Mouse (Mus musculus): ENCODE results near the gene Rpgr.

The Rpgr gene

GRCm38 (mm10) chrX:10216410-10216949 is at the start of gene Rpgr:
Gene Rpgr, minus strand, starts transcription at chrX:10216920.
- in situ Hi-C loops (cut with MboI, MseI): no loop called here

DNA sequence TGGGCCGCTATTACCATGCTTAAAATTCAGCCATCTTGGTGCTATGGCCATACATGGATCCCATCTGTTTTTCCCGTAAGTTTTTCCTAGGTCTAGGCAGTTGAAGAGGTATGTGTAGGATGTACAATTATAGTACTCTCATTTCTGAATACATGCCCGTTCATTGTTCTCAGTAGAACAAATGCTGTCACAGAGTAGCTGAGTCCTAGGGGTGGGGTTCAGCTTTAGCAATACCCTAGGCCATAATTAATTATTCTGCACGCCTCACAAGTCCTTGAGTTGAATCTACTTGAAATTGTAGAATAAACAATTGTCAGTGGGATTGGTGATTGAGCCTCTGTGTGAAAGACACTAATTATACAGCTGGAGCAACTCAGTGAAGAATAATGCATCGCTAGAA is 41.5 kb upstream of the Rpgr start:
- in situ Hi-C loops (cut with MboI, MseI): no loop called here

DNA sequence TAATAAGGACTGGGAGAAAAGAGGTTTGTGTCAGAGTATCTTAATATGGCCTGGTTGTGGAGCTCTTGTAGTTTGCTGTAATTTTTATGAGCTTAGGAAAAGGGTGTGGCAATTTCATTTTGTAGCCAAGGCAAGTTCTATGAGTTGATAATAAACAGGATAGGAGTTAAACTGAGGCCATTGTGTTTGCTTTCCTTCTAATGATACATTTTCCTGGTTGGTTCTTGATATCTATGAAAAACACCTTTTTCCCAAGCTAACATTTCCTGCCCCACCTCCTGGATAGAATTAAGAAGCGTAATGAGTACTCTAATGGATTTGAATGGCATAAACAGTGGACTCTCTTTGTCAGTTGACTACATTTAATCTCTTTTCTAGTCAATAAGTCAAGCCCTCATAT is 41.1 kb upstream of the Rpgr start:
- in situ Hi-C loops (cut with MboI, MseI): no loop called here

GRCm38 (mm10) chrX:10251852-10252504 is 35.3 kb upstream of the Rpgr start, which contains the start of gene Otc:
Gene Otc, plus strand, starts transcription at chrX:10252305.
- in situ Hi-C loops (cut with MboI, MseI): no loop called here

GRCm38 (mm10) chrX:10251357-10251756 is 34.6 kb upstream of the Rpgr start:
- in situ Hi-C loops (cut with MboI, MseI): no loop called here

- in situ Hi-C loops (cut with MboI, MseI): no loop called here
Measured at GRCm38 (mm10) chrX:10243916-10244315, 27.2 kb upstream of the Rpgr start.

- in situ Hi-C loops (cut with MboI, MseI): no loop called here
Measured at GRCm38 (mm10) chrX:10239515-10239914, 22.8 kb upstream of the Rpgr start.

GRCm38 (mm10) chrX:10234617-10235016 is 17.9 kb upstream of the Rpgr start:
- in situ Hi-C loops (cut with MboI, MseI): no loop called here

DNA sequence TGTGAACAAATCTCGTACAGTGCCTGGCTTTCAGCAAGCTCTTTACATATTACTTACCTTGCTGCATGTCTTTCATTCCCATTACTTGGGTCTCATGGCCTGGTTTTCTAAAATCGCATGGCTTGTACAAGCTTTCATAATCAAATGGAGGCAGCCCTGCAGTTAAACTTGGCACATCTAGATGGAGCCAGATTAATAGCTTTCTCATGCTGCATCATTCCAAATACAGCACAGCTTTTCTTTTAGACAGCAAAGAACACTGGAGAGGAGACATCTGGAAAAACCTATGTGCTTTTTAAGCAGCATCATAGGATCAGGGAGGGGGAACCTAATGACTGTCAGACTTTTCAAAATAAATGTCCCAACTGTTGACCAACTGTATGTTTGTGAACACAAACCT is 16.3 kb upstream of the Rpgr start:
- in situ Hi-C loops (cut with MboI, MseI): no loop called here

DNA sequence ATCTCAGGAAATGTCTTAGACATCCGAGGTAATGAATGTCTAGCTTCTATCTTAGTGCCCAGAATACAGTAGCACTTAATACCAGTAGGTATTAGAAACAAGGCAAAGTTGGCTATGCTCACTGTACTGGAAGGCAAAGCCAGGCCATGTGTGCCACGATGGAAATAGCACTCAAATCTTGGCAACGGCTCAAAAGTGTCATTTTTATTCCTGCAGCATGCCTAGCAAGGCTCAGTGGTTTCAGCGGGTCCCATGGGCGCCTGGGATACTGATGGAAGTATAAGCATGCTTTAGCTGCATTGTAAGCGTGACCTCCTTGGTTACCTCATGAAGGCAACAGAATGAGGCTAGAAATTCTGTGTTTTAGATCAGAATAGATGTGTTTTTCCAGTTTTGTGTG is 2.6 kb upstream of the Rpgr start:
- in situ Hi-C loops (cut with MboI, MseI): no loop called here

DNA sequence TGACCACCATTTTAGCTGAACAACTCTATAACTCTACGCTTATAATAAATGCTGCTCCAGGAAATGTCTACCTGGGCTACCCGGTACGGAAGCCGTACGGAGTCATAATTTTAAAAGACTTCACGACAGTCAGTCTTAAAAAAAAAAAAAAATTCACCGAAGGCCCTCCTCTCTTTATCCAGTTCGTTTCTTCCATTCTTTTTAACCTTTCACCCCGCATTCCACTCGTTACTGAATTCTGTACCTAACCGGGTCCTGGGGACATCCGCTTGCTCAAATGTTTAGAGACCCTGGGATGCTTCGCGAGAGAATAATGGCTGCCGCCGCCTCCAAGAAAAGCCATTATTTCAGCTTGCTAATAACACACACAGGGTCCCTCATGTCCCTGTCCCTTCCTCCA is 748 bp downstream of the Rpgr start:
- in situ Hi-C loops (cut with MboI, MseI): no loop called here

DNA sequence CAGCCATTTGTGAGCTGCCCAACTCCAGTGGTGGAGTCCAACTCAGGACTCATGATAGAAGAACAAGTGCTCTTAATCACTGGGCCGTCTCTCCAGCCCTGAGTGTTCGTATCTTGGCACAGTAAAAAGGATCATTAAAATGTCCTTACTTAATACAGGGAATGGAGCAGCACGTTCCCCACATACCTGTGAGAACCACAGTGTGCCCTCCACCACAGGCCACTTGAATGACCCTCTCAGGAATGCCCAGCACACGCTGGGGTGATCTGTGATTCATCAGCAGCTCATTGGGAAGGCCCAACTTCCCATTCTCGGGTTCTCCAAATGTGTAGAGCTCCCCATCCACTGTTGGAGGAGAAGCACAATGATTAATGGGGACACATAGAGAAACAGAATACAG is 10.8 kb downstream of the Rpgr start:
- in situ Hi-C loops (cut with MboI, MseI): no loop called here

GRCm38 (mm10) chrX:10201289-10201688 is 15.4 kb downstream of the Rpgr start:
- in situ Hi-C loops (cut with MboI, MseI): no loop called here

DNA sequence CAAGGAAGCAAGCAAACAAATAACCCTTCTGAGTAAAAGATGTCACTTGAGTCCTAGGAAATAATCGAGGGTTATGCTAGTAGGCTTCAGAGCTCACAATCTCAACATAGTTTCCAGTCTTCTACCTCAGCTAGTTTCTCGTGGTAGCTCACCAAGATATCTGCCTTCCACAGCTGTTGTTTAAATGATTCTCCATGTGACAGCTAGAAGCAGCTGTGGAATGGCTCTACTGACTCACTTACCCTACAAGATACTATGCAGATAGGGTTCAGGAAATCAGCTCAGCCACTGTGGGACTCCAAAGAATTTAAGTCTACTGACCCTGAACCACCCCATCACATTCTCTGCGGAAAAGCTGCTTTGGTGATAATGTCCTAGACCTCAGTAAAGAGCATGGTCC is 64.3 kb downstream of the Rpgr start:
- in situ Hi-C loops (cut with MboI, MseI): no loop called here

DNA sequence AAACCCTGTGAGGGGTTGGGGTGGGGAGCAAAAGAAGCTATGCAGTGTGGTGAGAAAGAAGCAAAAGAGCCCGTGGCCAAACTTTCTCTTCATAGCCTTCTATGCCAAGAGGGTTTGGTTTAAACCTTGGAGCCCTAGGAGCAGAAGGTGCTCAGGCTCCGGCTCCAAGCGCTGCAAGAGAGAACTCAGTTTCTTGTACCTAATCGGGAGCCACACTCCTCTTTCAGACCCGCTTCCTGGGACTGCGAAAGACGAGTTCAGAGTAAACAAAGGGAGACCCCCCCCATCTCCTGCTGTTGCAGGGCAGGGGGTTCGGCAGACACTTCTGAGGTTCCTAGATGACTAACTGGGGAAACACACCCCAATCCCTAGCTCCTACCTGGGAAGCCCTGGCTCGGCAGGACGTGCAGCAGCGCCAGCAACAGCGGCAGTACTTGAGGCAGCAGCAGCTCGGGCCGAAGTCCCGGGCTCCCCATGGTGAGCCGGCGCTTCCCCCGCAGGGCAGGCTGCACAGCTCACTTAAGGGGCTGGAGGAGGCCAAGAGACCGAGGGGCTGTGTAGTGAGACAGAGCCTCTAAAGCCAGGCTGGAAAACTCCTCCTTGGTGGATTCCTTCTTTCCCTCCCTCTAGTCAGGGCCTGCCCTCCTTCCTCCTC is 99.5 kb downstream of the Rpgr start, which contains the start of gene Srpx:
Gene Srpx, minus strand, starts transcription at position 645 of the 655 bp plus-strand sequence.
- in situ Hi-C loops (cut with MboI, MseI): no loop called here

- in situ Hi-C loops (cut with MboI, MseI): no loop called here
Measured at GRCm38 (mm10) chrX:10115780-10116179, 100.9 kb downstream of the Rpgr start.

DNA sequence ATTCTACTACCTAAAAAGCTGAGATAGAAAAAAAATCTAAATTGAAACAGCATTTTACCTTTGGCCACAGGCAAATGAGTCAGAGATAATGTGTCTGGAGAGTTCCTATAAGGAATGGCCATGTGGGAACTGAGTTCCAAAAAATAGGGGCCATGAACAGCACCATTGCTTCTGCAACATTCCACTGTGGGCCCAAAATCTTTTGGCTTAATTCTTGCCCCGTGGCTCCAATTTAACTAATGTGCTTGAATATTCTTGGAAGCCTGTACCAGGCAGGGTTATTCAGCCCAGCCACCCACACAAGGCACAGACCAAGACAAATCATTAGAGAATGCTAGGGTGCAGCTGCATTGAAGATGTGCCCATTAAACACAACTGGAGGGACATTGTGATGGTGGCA is 106.0 kb downstream of the Rpgr start:
- in situ Hi-C loops (cut with MboI, MseI): no loop called here

DNA sequence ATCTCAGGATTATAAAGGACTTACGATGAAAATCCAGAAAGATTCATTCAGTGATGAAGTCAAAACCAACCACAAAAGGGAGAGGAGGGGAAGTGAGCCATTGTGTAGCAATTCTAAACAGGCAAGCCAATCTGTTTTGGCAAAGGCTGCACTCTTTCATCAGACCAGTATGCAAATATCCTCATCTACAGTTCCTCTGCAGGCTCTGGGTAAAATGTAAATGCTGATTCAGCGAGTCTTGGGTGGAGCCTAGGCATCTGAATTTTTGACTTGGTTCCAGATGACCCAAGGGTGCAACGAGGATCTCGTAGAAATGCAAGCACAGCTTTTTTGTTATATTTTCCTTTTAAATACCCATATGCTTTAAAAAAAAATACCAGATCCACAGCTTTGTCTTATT is 108.2 kb downstream of the Rpgr start:
- in situ Hi-C loops (cut with MboI, MseI): no loop called here

GRCm38 (mm10) chrX:10105475-10105874 is 111.2 kb downstream of the Rpgr start:
- in situ Hi-C loops (cut with MboI, MseI): no loop called here

GRCm38 (mm10) chrX:10102739-10103138 is 114.0 kb downstream of the Rpgr start:
- in situ Hi-C loops (cut with MboI, MseI): no loop called here

GRCm38 (mm10) chrX:10095797-10096196 is 120.9 kb downstream of the Rpgr start:
- in situ Hi-C loops (cut with MboI, MseI): no loop called here

- in situ Hi-C loops (cut with MboI, MseI): no loop called here
Measured at GRCm38 (mm10) chrX:10080385-10080784, 136.3 kb downstream of the Rpgr start.

- in situ Hi-C loops (cut with MboI, MseI): no loop called here
Measured at GRCm38 (mm10) chrX:10079981-10080380, 136.7 kb downstream of the Rpgr start.
